Mouse (Mus musculus) kidney, postnatal 10 days (tissue): ENCODE results near the gene Shisal2a.
"Not testable (repeated sequence)": the region's sequence is repeated elsewhere in the genome, so short reads cannot be mapped to it uniquely, and the experiment has no call there.

Experiments used
- DNase-seq: peaks from one replicate; pipeline ENCODE4 v3.0.0; 2021; ENCODE audit warnings: mixed read lengths

Shisal2a gene

GRCm38 (mm10) chr4:108371421-108371820 is 11.7 kb downstream of the Shisal2a start:
- DNase-seq, result no peak

- DNase-seq, result no peak
These were observed 12.7 kb downstream of the Shisal2a start for GRCm38 (mm10) chr4:108370409-108370808.

DNA sequence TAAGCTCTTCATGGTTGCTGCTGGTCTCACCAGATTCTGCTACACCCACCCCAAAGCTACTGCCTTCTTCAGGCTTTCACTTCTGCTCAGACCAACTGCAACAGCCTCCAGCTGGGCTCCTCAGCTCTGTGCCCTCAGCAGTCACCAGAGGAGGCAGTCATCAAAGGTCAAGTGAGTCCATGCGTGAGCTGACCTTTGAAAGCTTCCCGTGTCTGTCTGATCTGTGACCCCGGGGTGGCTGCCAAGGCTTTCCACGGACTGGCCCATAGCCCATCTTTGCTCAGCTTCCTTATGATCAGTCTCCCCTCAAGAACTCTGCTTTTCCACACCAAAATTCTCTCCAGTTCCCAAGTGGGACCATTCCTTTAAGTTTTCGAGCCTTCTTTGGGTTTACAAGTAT is 13.9 kb downstream of the Shisal2a start:
- DNase-seq, result peak; percentile 57

- DNase-seq, result no peak
These were observed 19.1 kb downstream of the Shisal2a start for GRCm38 (mm10) chr4:108364111-108364476.

- peak; percentile 49 for DNase-seq
These were observed 19.6 kb downstream of the Shisal2a start for GRCm38 (mm10) chr4:108363355-108364110.

- peak; percentile 81 for DNase-seq
These were observed 20.6 kb downstream of the Shisal2a start for GRCm38 (mm10) chr4:108362321-108363261.

DNA sequence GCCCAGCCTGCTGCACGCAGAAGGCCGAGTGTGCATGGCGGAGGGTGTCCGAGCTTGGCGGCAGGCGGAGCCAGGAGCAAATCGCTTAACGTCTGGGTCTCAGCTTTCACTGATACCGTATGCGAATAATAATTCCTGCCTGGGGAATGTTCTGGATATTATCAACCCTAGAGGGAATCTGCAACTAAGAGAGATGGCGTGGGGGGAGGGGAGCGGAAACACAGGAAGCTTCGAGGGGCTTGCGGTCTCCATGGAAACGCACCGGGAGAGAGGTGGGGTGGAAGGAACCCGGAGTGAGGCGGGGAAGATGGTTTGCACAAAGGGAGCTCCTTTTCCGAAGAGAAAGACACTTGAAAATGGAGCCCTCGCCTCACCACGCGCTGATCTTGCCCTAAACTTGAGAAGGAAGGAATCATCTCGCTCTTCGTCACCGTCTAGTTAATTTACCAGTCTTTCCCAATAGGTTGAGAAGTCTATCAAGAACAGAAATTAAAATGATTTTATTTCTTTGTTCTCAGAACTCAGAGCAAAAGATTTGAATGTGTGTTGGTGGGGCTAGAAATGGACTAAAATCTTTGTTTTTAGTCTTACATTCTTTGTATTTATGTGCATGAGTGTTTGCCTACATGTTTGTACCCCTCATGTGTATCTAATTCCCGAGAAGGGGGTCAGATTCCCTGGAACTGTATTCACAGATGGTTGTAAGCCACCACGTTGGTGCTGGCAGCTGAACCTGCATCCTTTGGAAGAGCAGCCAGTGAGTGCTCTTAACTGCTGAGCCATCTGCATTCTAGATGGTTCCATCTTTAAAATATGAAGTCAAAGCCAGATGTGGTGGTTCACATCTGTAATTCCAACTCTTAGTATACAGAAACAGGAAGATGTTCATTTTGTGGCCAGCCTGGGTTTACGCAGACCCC is 22.8 kb downstream of the Shisal2a start:
- DNase-seq, result peak; percentile 87

- DNase-seq, result no peak
These were observed 24.7 kb downstream of the Shisal2a start for GRCm38 (mm10) chr4:108358498-108358897.

DNA sequence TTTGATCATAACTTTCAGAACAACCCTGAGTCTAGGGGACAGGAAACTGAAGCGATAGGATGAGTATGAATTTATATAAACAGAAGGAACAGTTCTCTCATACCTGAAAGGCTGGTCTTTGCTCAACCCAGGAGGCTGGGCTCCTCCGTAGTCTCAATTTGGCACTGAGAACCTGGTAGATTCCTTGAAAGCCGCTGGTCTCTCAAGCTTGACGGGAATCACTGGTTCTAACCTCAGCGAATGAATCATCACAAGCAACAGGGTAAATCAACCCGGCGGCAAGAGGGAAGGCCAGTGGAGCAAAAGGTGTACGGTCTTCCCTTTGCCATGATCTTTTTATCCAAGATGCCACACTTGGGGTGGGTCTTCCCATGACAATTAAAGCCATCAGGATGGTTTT is 25.7 kb downstream of the Shisal2a start:
- DNase-seq, result no peak

GRCm38 (mm10) chr4:108353591-108353990 is 29.6 kb downstream of the Shisal2a start:
- DNase-seq, result not testable (repeated sequence)

DNA sequence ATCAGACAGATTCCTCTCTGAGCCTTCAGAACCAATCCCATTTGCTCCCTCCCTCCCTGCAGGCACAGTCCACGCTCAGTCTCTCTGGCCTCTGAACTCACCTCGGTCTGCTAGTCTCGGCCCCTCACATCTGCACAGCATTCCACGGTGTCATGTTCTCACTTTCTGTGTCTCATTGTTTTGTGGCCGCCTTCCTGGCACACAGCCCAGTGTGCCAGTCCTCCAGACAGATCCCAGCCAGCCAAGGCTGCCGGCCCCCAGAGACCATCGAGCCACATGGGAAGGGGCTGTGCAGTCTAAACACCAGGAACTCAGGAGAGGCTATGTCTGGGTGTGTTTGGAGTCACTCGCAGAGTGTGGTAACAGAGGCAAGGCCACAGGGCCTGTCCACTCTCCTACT is 32.3 kb downstream of the Shisal2a start:
- peak; percentile 74 for DNase-seq

- no peak for DNase-seq
These were observed 33.2 kb downstream of the Shisal2a start for GRCm38 (mm10) chr4:108349836-108350547.

GRCm38 (mm10) chr4:108349064-108349463 is 34.1 kb downstream of the Shisal2a start:
- no peak for DNase-seq

DNA sequence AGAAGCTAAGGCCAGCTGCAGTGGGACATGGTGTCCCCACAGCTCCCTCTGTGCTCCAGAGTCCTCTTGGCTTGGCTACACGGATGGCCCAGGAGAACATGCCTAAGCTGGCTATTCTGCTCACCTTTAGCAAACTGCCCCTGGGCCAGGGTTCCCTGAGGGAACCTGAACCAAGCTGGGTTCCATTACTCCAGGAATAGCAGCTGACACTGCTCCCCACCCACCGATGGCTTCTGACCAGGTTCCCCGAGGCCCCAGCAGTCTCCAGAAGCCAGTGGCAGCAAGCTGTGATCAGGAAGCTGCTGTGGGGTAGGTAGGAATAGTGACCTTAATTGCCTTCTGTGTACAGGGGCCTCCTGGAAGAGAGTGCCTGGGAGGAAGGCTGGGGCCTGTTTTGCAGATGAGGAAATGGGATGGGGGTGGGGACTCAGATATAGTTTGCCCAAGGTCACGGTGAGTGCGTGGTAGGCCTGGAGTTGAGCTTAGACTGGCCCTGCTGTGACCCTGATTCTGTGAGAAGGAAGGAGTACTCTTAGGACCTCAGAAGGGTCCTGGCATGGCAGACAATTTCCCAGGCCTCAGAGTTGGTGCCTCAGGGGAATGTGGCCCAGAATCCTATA is 34.8 kb downstream of the Shisal2a start:
- peak; percentile 31 for DNase-seq

DNA sequence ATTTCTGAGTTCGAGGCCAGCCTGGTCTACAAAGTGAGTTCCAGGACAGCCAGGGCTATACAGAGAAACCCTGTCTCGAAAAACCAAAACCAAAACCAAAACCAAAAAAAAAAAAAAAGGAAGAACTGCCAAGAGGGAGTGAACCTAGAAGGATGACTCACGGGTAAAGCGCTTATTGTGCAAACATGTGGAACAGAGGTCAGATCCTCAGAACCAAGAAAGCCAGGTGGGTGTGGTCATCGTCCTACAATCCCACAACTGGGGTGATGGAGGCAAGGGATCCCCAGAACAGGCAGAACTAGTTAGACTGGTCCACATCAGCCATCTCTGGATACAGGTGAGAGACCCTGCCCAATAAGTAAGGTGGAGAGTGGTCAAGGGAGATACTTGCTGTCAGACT is 36.0 kb downstream of the Shisal2a start:
- DNase-seq, result no peak

DNA sequence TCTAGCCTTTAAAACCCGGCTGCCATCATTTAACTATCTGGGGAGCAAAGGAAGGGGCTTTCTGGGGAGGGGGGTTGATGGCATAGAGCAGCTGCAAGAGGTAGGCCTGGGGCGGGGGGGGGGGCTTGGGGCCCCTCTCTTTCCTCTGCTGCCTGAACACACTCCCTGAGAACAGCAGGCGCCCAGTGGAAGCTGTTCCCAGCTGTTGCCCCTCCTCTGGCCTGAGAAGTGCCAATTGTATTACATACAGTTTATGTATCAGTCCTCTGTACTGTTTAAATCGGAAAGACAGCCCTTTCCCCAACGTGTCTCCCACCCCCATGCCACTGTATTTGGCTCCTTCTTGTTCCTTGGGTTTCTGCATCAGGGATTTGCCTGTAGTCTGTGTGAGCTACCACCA is 37.3 kb downstream of the Shisal2a start:
- DNase-seq, result no peak

- DNase-seq, result no peak
These were observed 38.5 kb downstream of the Shisal2a start for GRCm38 (mm10) chr4:108344631-108345083.

GRCm38 (mm10) chr4:108339277-108339690 is 43.9 kb downstream of the Shisal2a start:
- peak; percentile 79 for DNase-seq

GRCm38 (mm10) chr4:108338811-108339210 is 44.3 kb downstream of the Shisal2a start:
- no peak for DNase-seq

DNA sequence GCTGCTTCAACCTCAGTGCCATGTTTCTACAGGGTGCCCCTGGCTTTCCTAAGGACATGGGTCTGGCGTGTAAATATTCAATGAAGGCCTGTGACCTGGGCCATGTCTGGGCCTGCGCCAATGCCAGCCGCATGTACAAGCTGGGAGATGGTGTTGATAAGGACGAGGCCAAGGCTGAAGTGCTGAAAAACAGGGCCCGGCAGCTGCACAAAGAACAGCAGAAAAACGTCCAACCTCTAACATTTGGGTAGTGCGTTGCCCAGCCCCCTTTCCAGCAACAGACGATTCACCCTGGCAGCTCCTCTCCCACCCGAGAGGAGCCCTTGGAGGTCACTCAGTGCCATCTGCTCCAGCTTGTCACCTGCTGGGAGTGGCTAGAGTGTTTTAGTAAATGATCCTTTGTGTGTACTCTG is 44.8 kb downstream of the Shisal2a start:
- DNase-seq, result no peak

GRCm38 (mm10) chr4:108337817-108338216 is 45.3 kb downstream of the Shisal2a start:
- no peak for DNase-seq
